Mouse (Mus musculus) MEL (cell line): ENCODE data around the gene Defb43. TPM values are rescaled to one million over a fixed set of nuclear protein-coding genes. Genes with fewer than 3 reads are reported as not detected.

Experiments
- DNase-seq: peaks from one replicate; pipeline ENCODE4 v3.0.0; 2011; ENCODE audit warnings: low read depth, low spot score
- H3K27ac ChIP-seq: 2 replicates; pipeline ENCODE4 v1.5.1; 2012; ENCODE audit warnings: low read depth, mild to moderate bottlenecking, control low read depth, low read length, moderate library complexity; ENCODE audit not compliant: control insufficient read depth
- H3K27me3 ChIP-seq, 2 experiments: fragments of 150-350 bp in 1 of 2; sonication (generic) in 1 of 2; 2 replicates each; pipeline ENCODE4 v1.6.1; 2012; ENCODE audit warnings: low read length in 2 of 2, mild to moderate bottlenecking in 2 of 2, improper control_type of control experiment in 1 of 2, moderate library complexity in 1 of 2; ENCODE audit not compliant: insufficient read depth in 2 of 2, control insufficient read depth in 1 of 2
- H3K36me3 ChIP-seq, 2 experiments: 2 replicates each; pipeline ENCODE4 v1.6.1; 2012 to 2014; ENCODE audit warnings: low read length in 2 of 2, improper control_type of control experiment in 1 of 2, inconsistent platforms in 1 of 2, mild to moderate bottlenecking in 1 of 2; ENCODE audit not compliant: insufficient read depth in 2 of 2, control insufficient read depth in 1 of 2
- H3K4me1 ChIP-seq, 2 experiments: fragments of 150-350 bp in 1 of 2; sonication (generic) in 1 of 2; 2 replicates each; pipeline ENCODE4 v1.6.1; 2012; ENCODE audit warnings: low read length in 2 of 2, improper control_type of control experiment in 1 of 2, mild to moderate bottlenecking in 1 of 2; ENCODE audit not compliant: insufficient read depth in 2 of 2, control insufficient read depth in 1 of 2
- H3K4me3 ChIP-seq, 2 experiments: fragments of 150-350 bp in 1 of 2; sonication (generic) in 1 of 2; 2 replicates each; pipeline ENCODE4 v1.5.1; 2012; ENCODE audit warnings: low read depth in 2 of 2, low read length in 2 of 2, mild to moderate bottlenecking in 2 of 2, moderate library complexity in 2 of 2, control low read depth in 1 of 2, improper control_type of control experiment in 1 of 2; ENCODE audit not compliant: control insufficient read depth in 1 of 2, insufficient read depth in 1 of 2
- H3K79me2 ChIP-seq: 2 replicates; pipeline ENCODE4 v1.6.1; 2012; ENCODE audit warnings: mild to moderate bottlenecking, low read length, moderate library complexity; ENCODE audit not compliant: control insufficient read depth, poor library complexity, insufficient read depth
- H3K9ac ChIP-seq: 2 replicates; pipeline ENCODE4 v1.6.1; 2012; ENCODE audit warnings: low read depth, mild to moderate bottlenecking, control low read depth, low read length, moderate library complexity; ENCODE audit not compliant: control insufficient read depth, poor library complexity, severe bottlenecking
- H3K9me3 ChIP-seq: fragments of 150-350 bp; sonication (generic); replicated peaks from 2 replicates; pipeline ENCODE4 v1.6.1; 2012; ENCODE audit warnings: mild to moderate bottlenecking, low read length, improper control_type of control experiment, moderate library complexity; ENCODE audit not compliant: insufficient read depth
- BHLHE40 ChIP-seq: IDR thresholded peaks from 2 replicates; pipeline ENCODE4 v1.6.1; 2012; ENCODE audit warnings: low read depth, mild to moderate bottlenecking, inconsistent platforms, low read length, improper control_type of control experiment, borderline replicate concordance
- CHD1 ChIP-seq: IDR thresholded peaks from 2 replicates; pipeline ENCODE4 v1.6.1; 2012; ENCODE audit warnings: low read depth, mild to moderate bottlenecking, inconsistent platforms, low read length, improper control_type of control experiment
- CHD2 ChIP-seq: IDR thresholded peaks from 2 replicates; pipeline ENCODE4 v1.6.1; 2011; ENCODE audit warnings: low read length, improper control_type of control experiment
- CTCF ChIP-seq, 3 experiments: IDR thresholded peaks in 2 of 3; conservative IDR thresholded peaks in 1 of 3; 2 replicates each; pipeline ENCODE4 v1.5.1; 2011 to 2012; ENCODE audit warnings: low read length in 3 of 3, low read depth in 2 of 3, mild to moderate bottlenecking in 2 of 3, improper control_type of control experiment in 1 of 3, inconsistent platforms in 1 of 3, mixed read lengths in 1 of 3, moderate library complexity in 1 of 3; ENCODE audit not compliant: control insufficient read depth in 1 of 3, insufficient read depth in 1 of 3, poor library complexity in 1 of 3, severe bottlenecking in 1 of 3
- ELF1 ChIP-seq: IDR thresholded peaks from 2 replicates; pipeline ENCODE4 v1.6.1; 2014; ENCODE audit warnings: low read depth, mild to moderate bottlenecking, inconsistent platforms, low read length, improper control_type of control experiment, moderate library complexity
- GABPA ChIP-seq: IDR thresholded peaks from 2 replicates; pipeline ENCODE4 v1.6.1; 2012; ENCODE audit warnings: low read depth, mild to moderate bottlenecking, inconsistent platforms, low read length, improper control_type of control experiment, moderate library complexity
- GATA1 ChIP-seq: IDR thresholded peaks from 2 replicates; pipeline ENCODE4 v1.6.1; 2011; ENCODE audit warnings: low read depth, low read length, improper control_type of control experiment
- HCFC1 ChIP-seq: IDR thresholded peaks from 2 replicates; pipeline ENCODE4 v1.6.1; 2012; ENCODE audit warnings: low read depth, mild to moderate bottlenecking, inconsistent platforms, low read length, improper control_type of control experiment, moderate library complexity
- JUND ChIP-seq: IDR thresholded peaks from 2 replicates; pipeline ENCODE4 v1.6.1; 2011; ENCODE audit warnings: low read depth, mild to moderate bottlenecking, improper control_type of control experiment, low read length
- KAT2A ChIP-seq: conservative IDR thresholded peaks from 2 replicates; pipeline ENCODE4 v1.6.1; 2012; ENCODE audit warnings: low read depth, low read length, improper control_type of control experiment, inconsistent platforms
- MAFK ChIP-seq: IDR thresholded peaks from 2 replicates; pipeline ENCODE4 v1.6.1; 2011; ENCODE audit warnings: low read depth, mild to moderate bottlenecking, low read length, improper control_type of control experiment, borderline replicate concordance
- MAX ChIP-seq: IDR thresholded peaks from 2 replicates; pipeline ENCODE4 v1.6.1; 2011; ENCODE audit warnings: low read length, improper control_type of control experiment
- MAZ ChIP-seq: IDR thresholded peaks from 2 replicates; pipeline ENCODE4 v1.6.1; 2012; ENCODE audit warnings: low read depth, mild to moderate bottlenecking, inconsistent platforms, low read length, improper control_type of control experiment
- MEF2A ChIP-seq: IDR thresholded peaks from 2 replicates; pipeline ENCODE4 v1.6.1; 2014; ENCODE audit warnings: low read depth, mild to moderate bottlenecking, inconsistent platforms, low read length, improper control_type of control experiment; ENCODE audit not compliant: poor library complexity, insufficient replicate concordance, severe bottlenecking; ENCODE audit errors: extremely low read depth
- MYC ChIP-seq: IDR thresholded peaks from 2 replicates; pipeline ENCODE4 v1.6.1; 2011; ENCODE audit warnings: low read depth, mild to moderate bottlenecking, low read length, improper control_type of control experiment, moderate library complexity
- NELFE ChIP-seq: IDR thresholded peaks from 2 replicates; pipeline ENCODE4 v1.6.1; 2011; ENCODE audit warnings: low read depth, low read length, improper control_type of control experiment
- NRF1 ChIP-seq: IDR thresholded peaks from 2 replicates; pipeline ENCODE4 v1.6.1; 2014; ENCODE audit warnings: low read depth, mild to moderate bottlenecking, inconsistent platforms, low read length, improper control_type of control experiment, moderate library complexity; ENCODE audit not compliant: poor library complexity, insufficient read depth, severe bottlenecking
- POLR2AphosphoS2 ChIP-seq: IDR thresholded peaks from 2 replicates; pipeline ENCODE4 v1.6.1; 2011; ENCODE audit warnings: low read length, improper control_type of control experiment
- POLR2AphosphoS5 ChIP-seq: IDR thresholded peaks from 2 replicates; pipeline ENCODE4 v1.6.1; 2012; ENCODE audit warnings: low read depth, borderline replicate concordance, mild to moderate bottlenecking, inconsistent platforms, low read length, moderate library complexity, mixed read lengths
- RAD21 ChIP-seq: IDR thresholded peaks from 2 replicates; pipeline ENCODE4 v1.6.1; 2011; ENCODE audit warnings: mild to moderate bottlenecking, low read depth, low read length, improper control_type of control experiment
- RCOR1 ChIP-seq: IDR thresholded peaks from 2 replicates; pipeline ENCODE4 v1.6.1; 2012; ENCODE audit warnings: low read depth, mild to moderate bottlenecking, inconsistent platforms, low read length, improper control_type of control experiment
- SIN3A ChIP-seq: IDR thresholded peaks from 2 replicates; pipeline ENCODE4 v1.6.1; 2012; ENCODE audit warnings: low read length, improper control_type of control experiment, inconsistent platforms
- TAL1 ChIP-seq: IDR thresholded peaks from 2 replicates; pipeline ENCODE4 v1.6.1; 2012; ENCODE audit warnings: mild to moderate bottlenecking, inconsistent platforms, low read length, moderate library complexity, mixed read lengths
- TBP ChIP-seq: IDR thresholded peaks from 2 replicates; pipeline ENCODE4 v1.8.0; 2011; ENCODE audit warnings: low read depth, low read length, improper control_type of control experiment
- TCF12 ChIP-seq: IDR thresholded peaks from 2 replicates; pipeline ENCODE4 v1.6.1; 2014; ENCODE audit warnings: low read depth, mild to moderate bottlenecking, inconsistent platforms, low read length, improper control_type of control experiment, moderate library complexity
- UBTF ChIP-seq: IDR thresholded peaks from 2 replicates; pipeline ENCODE4 v1.6.1; 2012; ENCODE audit warnings: low read depth, mild to moderate bottlenecking, inconsistent platforms, low read length, improper control_type of control experiment, moderate library complexity, borderline replicate concordance; ENCODE audit not compliant: insufficient read depth
- USF1 ChIP-seq: IDR thresholded peaks from 2 replicates; pipeline ENCODE4 v1.6.1; 2014; ENCODE audit warnings: low read depth, mild to moderate bottlenecking, inconsistent platforms, low read length, improper control_type of control experiment, moderate library complexity
- USF2 ChIP-seq, 2 experiments: IDR thresholded peaks; 2 replicates each; pipeline ENCODE4 v1.6.1; 2011 to 2012; ENCODE audit warnings: improper control_type of control experiment in 2 of 2, low read length in 2 of 2, borderline replicate concordance in 1 of 2, inconsistent platforms in 1 of 2, low read depth in 1 of 2, mild to moderate bottlenecking in 1 of 2; ENCODE audit not compliant: insufficient read depth in 1 of 2
- ZC3H11A ChIP-seq: IDR thresholded peaks from 2 replicates; pipeline ENCODE4 v1.6.1; 2012; ENCODE audit warnings: low read depth, mild to moderate bottlenecking, inconsistent platforms, low read length, improper control_type of control experiment
- ZKSCAN1 ChIP-seq: IDR thresholded peaks from 2 replicates; pipeline ENCODE4 v1.6.1; 2012; ENCODE audit warnings: low read depth, mild to moderate bottlenecking, inconsistent platforms, low read length, improper control_type of control experiment, moderate library complexity
- ZMIZ1 ChIP-seq: IDR thresholded peaks from 2 replicates; pipeline ENCODE4 v1.6.1; 2012; ENCODE audit warnings: low read depth, mild to moderate bottlenecking, inconsistent platforms, low read length, improper control_type of control experiment, moderate library complexity
- ZNF384 ChIP-seq: IDR thresholded peaks from 2 replicates; pipeline ENCODE4 v1.6.1; 2012; ENCODE audit warnings: low read depth, mild to moderate bottlenecking, inconsistent platforms, low read length, improper control_type of control experiment
- polyA plus RNA-seq, 2 experiments: library from polyadenylated mRNA; stranded (reverse) in 1 of 2; unstranded in 1 of 2; fragments of >175 nt in 1 of 2; fragments of >200 nt in 1 of 2; gene quantifications; 2 replicates each; pipeline versions ENCODE4 v1.2.1 to v1.2.4; 2012; ENCODE audit warnings: low replicate concordance in 2 of 2, low read depth in 1 of 2; ENCODE audit not compliant: insufficient read length in 2 of 2, insufficient read depth in 1 of 2, missing spikeins in 1 of 2
- total RNA-seq: library from RNA; depleted of rRNA; stranded (reverse); fragments of 300-350 nt; gene quantifications from 2 replicates; pipeline ENCODE4 v1.2.3, GENCODE M21; 2012

Defb43 gene
- total and polyA plus RNA-seq, 3 experiments = not detected

GRCm38 (mm10) chr14:63060361-63060760, 48.8 kb downstream of the Defb43 start:
- Histone ChIP-seq H3K36me3 (peaks cover 0 to 6% of the 10 kb centered on the region in 2 experiments; a peak in 1 of 4 replicates), H3K79me2 (no peaks in the 10 kb centered on the region), H3K4me1 (peaks cover 0 to 8% of the 10 kb centered on the region in 2 experiments; a peak in 2 of 4 replicates), H3K9ac (no peak overlapping the region), H3K9me3 (no peaks in the 10 kb centered on the region), H3K27ac (no peak overlapping the region), H3K27me3 (no peaks in the 10 kb centered on the region), H3K4me3 (no peak overlapping the region)
- no peak for TF ChIP-seq TBP
- no peak for TF ChIP-seq ZC3H11A
- TF ChIP-seq ZKSCAN1 = no peak
- no peak for TF ChIP-seq MAZ
- no peak for TF ChIP-seq UBTF
- no peak for TF ChIP-seq USF2 (IDR thresholded peaks at IDR 0.05; ENCODE audit: borderline replicate concordance in 1 of 2, insufficient read depth in 1 of 2, low read depth in 1 of 2, low read length in 2 of 2)
- no peak for TF ChIP-seq BHLHE40
- TF ChIP-seq CHD2 = no peak
- TF ChIP-seq POLR2AphosphoS2 = no peak
- no peak for TF ChIP-seq SIN3A
- no peak for TF ChIP-seq HCFC1
- TF ChIP-seq ZMIZ1 = no peak
- no peak for TF ChIP-seq POLR2AphosphoS5
- TF ChIP-seq RCOR1 = no peak
- no peak for TF ChIP-seq NRF1
- TF ChIP-seq USF1 = no peak
- no peak for TF ChIP-seq GABPA
- TF ChIP-seq NELFE = no peak
- no peak for DNase-seq

- peaks cover 0 to 8% of the 10 kb centered on the region in 2 experiments; a peak in 3 of 4 replicates for H3K4me1 ChIP-seq
- H3K27ac ChIP-seq = no peak overlapping the region
- no peaks in the 10 kb centered on the region for H3K79me2 ChIP-seq
- DNase-seq = peak; percentile 61
- no peak overlapping the region for H3K9ac ChIP-seq
- no peak overlapping the region for H3K4me3 ChIP-seq
- no peaks in the 10 kb centered on the region for H3K27me3 ChIP-seq
- H3K9me3 ChIP-seq = no peaks in the 10 kb centered on the region
- peaks cover 0 to 6% of the 10 kb centered on the region in 2 experiments; a peak in 1 of 4 replicates for H3K36me3 ChIP-seq
- no peak for TF ChIP-seq ZC3H11A
- no peak for TF ChIP-seq KAT2A
- TF ChIP-seq TCF12 = peak; percentile 92
- TF ChIP-seq USF1 = no peak
- TF ChIP-seq MAFK = no peak
- TF ChIP-seq CTCF (IDR thresholded peaks at IDR 0.05 in 2 of 3, conservative IDR thresholded peaks at IDR 0.05 in 1 of 3; ENCODE audit: control insufficient read depth in 1 of 3, insufficient read depth in 1 of 3, low read depth in 2 of 3, low read length in 3 of 3, poor library complexity in 1 of 3, severe bottlenecking in 1 of 3) = no peak
- TF ChIP-seq ZNF384 = no peak
- 0 out of 2 replicates have a peak, but pooled peaks have one; percentile 49 for TF ChIP-seq MYC
- TF ChIP-seq CHD2 = no peak
- no peak for TF ChIP-seq CHD1
- no peak for TF ChIP-seq ELF1
- TF ChIP-seq TAL1 = peak; percentile 69
- no peak for TF ChIP-seq MAX
- no peak for TF ChIP-seq ZKSCAN1
- TF ChIP-seq POLR2AphosphoS5 = no peak
- TF ChIP-seq HCFC1 = no peak
- no peak for TF ChIP-seq MEF2A
- no peak for TF ChIP-seq RAD21
- TF ChIP-seq JUND = no peak
- TF ChIP-seq BHLHE40 = no peak
- peak; percentile 88 for TF ChIP-seq GATA1
Observed at GRCm38 (mm10) chr14:63062184-63062583, 50.6 kb downstream of the Defb43 start.
